Mouse (Mus musculus) testis, adult 2 months (tissue): ENCODE measurements around the gene Cfap299. TPM values are rescaled to one million over a fixed set of nuclear protein-coding genes. Genes with fewer than 3 reads are reported as not detected.

Source experiments
- H3K27ac ChIP-seq: fragments of 200-500 bp; 2 replicates; pipeline ENCODE4 v1.5.1; 2012; ENCODE audit warnings: low read depth, low read length; ENCODE audit not compliant: control insufficient read depth, insufficient read depth
- H3K27me3 ChIP-seq: fragments of 200-500 bp; 2 replicates; pipeline ENCODE4 v1.6.1; 2012; ENCODE audit warnings: mild to moderate bottlenecking, low read length, moderate library complexity; ENCODE audit not compliant: control insufficient read depth, insufficient read depth
- H3K36me3 ChIP-seq: fragments of 200-500 bp; 2 replicates; pipeline ENCODE4 v1.6.1; 2012; ENCODE audit warnings: mild to moderate bottlenecking, low read length; ENCODE audit not compliant: control insufficient read depth, insufficient read depth
- H3K4me1 ChIP-seq: fragments of 200-500 bp; 2 replicates; pipeline ENCODE4 v1.6.1; 2012; ENCODE audit warnings: low read length; ENCODE audit not compliant: control insufficient read depth, insufficient read depth
- H3K4me3 ChIP-seq: fragments of 200-500 bp; 2 replicates; pipeline ENCODE4 v1.5.1; 2012; ENCODE audit warnings: low read depth, mild to moderate bottlenecking, low read length, moderate library complexity, mixed read lengths; ENCODE audit not compliant: control insufficient read depth
- CTCF ChIP-seq: fragments of 200-500 bp; IDR thresholded peaks from 2 replicates; pipeline ENCODE4 v1.5.1; 2012; ENCODE audit warnings: low read depth, mild to moderate bottlenecking, inconsistent platforms, low read length, moderate library complexity; ENCODE audit not compliant: control insufficient read depth, insufficient read depth, insufficient replicate concordance
- POLR2A ChIP-seq: fragments of 200-500 bp; IDR thresholded peaks from 2 replicates; pipeline ENCODE4 v1.6.1; 2012; ENCODE audit warnings: low read depth, mild to moderate bottlenecking, inconsistent platforms, low read length, moderate library complexity; ENCODE audit not compliant: control insufficient read depth
- polyA plus RNA-seq: library from polyadenylated mRNA; depleted of rRNA; stranded (reverse); fragments of >200 nt; gene quantifications from 2 replicates; pipeline ENCODE4 v1.2.3, GENCODE M21; 2012

Cfap299 gene
- polyA plus RNA-seq, 1 experiment = 62.1 TPM

- Histone ChIP-seq H3K36me3 (no peaks in the 10 kb centered on the region), H3K27ac (no peak overlapping the region), H3K4me1 (no peaks in the 10 kb centered on the region), H3K27me3 (no peaks in the 10 kb centered on the region), H3K4me3 (no peak overlapping the region)
- no peak for TF ChIP-seq CTCF
- no peak for TF ChIP-seq POLR2A
Observed at GRCm38 (mm10) chr5:98359912-98360311, 30.8 kb downstream of the Cfap299 start.

GRCm38 (mm10) chr5:98360792-98361419 is 31.8 kb downstream of the Cfap299 start:
- Histone ChIP-seq H3K4me1 (no peaks in the 10 kb centered on the region), H3K4me3 (no peak overlapping the region), H3K36me3 (no peaks in the 10 kb centered on the region), H3K27me3 (no peaks in the 10 kb centered on the region), H3K27ac (no peak overlapping the region)
- no peak for TF ChIP-seq POLR2A
- TF ChIP-seq CTCF = no peak

- Histone ChIP-seq H3K36me3 (no peaks in the 10 kb centered on the region), H3K4me1 (no peaks in the 10 kb centered on the region), H3K27ac (no peak overlapping the region), H3K4me3 (no peak overlapping the region), H3K27me3 (no peaks in the 10 kb centered on the region)
- TF ChIP-seq CTCF = peak; percentile 84; the same call in 1 of the 2 replicates
- TF ChIP-seq POLR2A = no peak
Observed at GRCm38 (mm10) chr5:98363428-98363827, 34.3 kb downstream of the Cfap299 start.

GRCm38 (mm10) chr5:98365340-98365739 is 36.2 kb downstream of the Cfap299 start:
- TF ChIP-seq POLR2A (no peak), CTCF (no peak)
- Histone ChIP-seq H3K4me1 (no peaks in the 10 kb centered on the region), H3K27ac (no peak overlapping the region), H3K4me3 (no peak overlapping the region), H3K27me3 (no peaks in the 10 kb centered on the region), H3K36me3 (no peaks in the 10 kb centered on the region; the same call in 1 of the 2 replicates)

DNA sequence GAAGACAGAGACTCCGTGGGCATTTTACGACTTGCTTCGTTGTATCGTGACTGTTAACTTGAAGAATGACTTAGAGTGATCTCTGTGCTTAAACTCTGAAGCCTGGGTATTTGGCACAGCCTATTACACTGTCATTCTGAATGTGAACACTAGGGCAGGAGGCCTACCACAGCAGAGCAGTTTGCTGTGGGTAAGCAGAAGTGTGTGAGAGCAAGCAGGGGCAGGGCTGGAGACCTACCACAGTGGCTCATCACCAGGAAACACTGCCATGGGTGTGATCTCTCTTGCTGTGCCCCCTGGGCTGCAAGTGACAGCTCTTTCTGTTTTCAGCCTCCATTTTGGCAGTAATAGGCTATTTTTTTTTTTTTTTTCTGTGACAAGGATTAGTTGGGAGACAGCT is 39.7 kb downstream of the Cfap299 start:
- TF ChIP-seq POLR2A (no peak), CTCF (no peak)
- Histone ChIP-seq H3K27ac (no peak overlapping the region), H3K4me3 (no peak overlapping the region), H3K27me3 (no peaks in the 10 kb centered on the region), H3K36me3 (no peaks in the 10 kb centered on the region; the same call in 1 of the 2 replicates), H3K4me1 (no peaks in the 10 kb centered on the region)

DNA sequence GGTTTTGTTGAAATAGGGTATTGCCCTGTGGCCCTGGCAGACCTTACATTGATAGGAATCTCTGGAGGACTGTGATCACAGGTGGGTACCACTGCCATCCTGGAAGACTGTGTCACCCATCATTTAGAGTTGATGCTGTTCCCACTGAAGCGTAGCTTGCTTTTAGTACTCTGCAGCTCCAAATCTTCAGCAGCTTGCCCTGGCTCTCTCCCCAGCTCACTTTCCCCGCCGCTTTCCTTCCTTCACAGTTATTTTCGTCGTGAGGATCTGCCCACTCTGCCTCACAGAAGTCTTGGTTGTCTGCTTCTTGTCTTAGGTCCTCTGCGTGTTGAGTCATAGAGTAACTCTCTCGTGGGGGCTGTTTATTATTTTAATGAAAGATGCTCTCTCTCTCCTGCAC is 40.3 kb downstream of the Cfap299 start:
- no peaks in the 10 kb centered on the region for H3K27me3 ChIP-seq
- no peaks in the 10 kb centered on the region; the same call in 1 of the 2 replicates for H3K36me3 ChIP-seq
- no peak overlapping the region for H3K4me3 ChIP-seq
- no peak overlapping the region for H3K27ac ChIP-seq
- H3K4me1 ChIP-seq = no peaks in the 10 kb centered on the region
- no peak for TF ChIP-seq POLR2A
- TF ChIP-seq CTCF = no peak

DNA sequence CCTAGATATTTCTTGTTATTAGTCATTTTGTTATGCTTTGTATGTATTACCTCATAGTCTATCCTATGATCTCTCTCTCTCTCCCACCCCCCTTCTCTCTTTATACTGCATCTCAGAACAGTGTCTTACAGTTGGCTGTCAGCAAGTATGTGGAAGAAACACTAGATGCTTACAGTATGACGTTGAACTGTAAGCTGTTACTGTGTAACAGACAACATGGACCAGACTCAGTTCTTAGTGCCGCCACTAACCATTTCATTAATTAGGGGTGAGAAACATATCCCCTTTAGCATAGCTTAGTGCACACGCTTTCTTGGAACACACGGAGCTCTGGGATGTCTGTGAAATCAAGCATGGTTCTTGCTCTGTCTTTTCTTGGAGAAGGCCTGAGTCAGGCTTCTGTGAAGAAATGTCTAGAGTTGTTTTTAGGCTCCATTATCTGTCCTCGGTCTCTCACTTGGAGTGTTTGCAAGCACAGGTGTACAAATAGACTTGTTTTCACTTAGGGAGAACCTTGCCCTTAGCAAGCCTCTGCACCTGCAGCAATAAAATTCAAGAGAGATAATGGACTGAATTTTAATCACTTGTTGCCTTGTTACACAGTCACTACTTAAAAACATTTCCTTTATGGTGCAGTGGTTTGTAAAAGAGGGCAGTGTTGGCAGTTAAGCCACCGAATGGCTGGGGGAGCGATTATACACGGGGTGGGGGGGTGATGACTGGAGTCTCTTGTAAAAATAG is 47.1 kb downstream of the Cfap299 start:
- Histone ChIP-seq H3K4me3 (no peak overlapping the region), H3K4me1 (no peaks in the 10 kb centered on the region), H3K27me3 (no peaks in the 10 kb centered on the region), H3K36me3 (no peaks in the 10 kb centered on the region), H3K27ac (no peak overlapping the region)
- TF ChIP-seq CTCF = no peak
- TF ChIP-seq POLR2A = no peak

DNA sequence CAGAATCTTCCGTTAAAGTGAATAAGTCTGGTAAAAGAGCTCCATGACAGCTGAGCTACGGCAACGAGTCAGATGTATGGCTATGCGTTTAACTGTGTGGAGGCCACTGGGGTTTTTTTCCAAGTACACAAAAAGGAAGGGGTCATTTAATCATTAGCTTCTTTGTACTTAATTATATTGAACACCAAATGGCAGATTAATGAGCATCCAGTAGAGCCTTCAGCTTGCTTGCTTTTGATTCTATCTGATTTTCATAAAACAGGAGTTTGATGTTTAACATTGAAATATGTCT is 47.6 kb downstream of the Cfap299 start:
- Histone ChIP-seq H3K36me3 (no peaks in the 10 kb centered on the region), H3K27me3 (no peaks in the 10 kb centered on the region), H3K4me1 (no peaks in the 10 kb centered on the region), H3K27ac (no peak overlapping the region), H3K4me3 (no peak overlapping the region)
- no peak for TF ChIP-seq POLR2A
- no peak for TF ChIP-seq CTCF
